Comparison of ENCODE assay signal across 14 mouse cellular contexts in genomic region chr9:107443324-107443723, GRCm38 (mm10). TPM values are rescaled to one million over a fixed set of nuclear protein-coding genes. Genes with fewer than 3 reads are reported as not detected.
DNase-seq lines count a peak whose midpoint lies in the region; ATAC-seq lines count a peak whose summit lies in the region.
"Had no signal": no experiment of that assay in that cellular context is flagged by ENCODE, and none has a peak within 500 bp of the region (broad histone marks: within the 10 kb centered on the region; RNA-seq: fewer than 3 reads in every experiment).

No protein-coding gene starts in this region.

- no peak for DNase-seq in forebrain, embryonic 11.5 days (ENCODE audit: low spot score)
- peak; percentile 54 for DNase-seq in retina, postnatal 1 day
- no peak for DNase-seq in retina, embryonic 14.5 days (ENCODE audit: low spot score)
- DNase-seq in hindbrain, embryonic 14.5 days (ENCODE audit: low spot score): no peak
- no peak for DNase-seq in lung, postnatal 14 days
- no peak for DNase-seq in limb, embryonic 10.5 days (ENCODE audit: low spot score)
- DNase-seq: cerebellum, adult 11 months; gastrocnemius, postnatal 10 days; kidney, adult 8-10 months; liver, embryonic 13.5 days had no signal

- no peak for ATAC-seq in forebrain, embryonic 13.5 days
- no peak for ATAC-seq in forebrain, embryonic 11.5 days (replicated peaks; ENCODE audit: low FRiP score)
- no peak for ATAC-seq in hindbrain, embryonic 14.5 days (ENCODE audit: low FRiP score)
- ATAC-seq in neural tube, embryonic 14.5 days (ENCODE audit: low read depth): no peak
- ATAC-seq: lung, postnatal 0 days had no signal

- peaks cover 25% of the 10 kb centered on the region for H3K27me3 ChIP-seq in forebrain, embryonic 13.5 days
- no peaks in the 10 kb centered on the region for H3K27me3 ChIP-seq in forebrain, embryonic 11.5 days (ENCODE audit: control insufficient read depth, insufficient read depth, low read length)
- H3K27me3 ChIP-seq in hindbrain, embryonic 14.5 days (ENCODE audit: control insufficient read depth, insufficient read depth, low read length): no peaks in the 10 kb centered on the region
- no peaks in the 10 kb centered on the region for H3K27me3 ChIP-seq in neural tube, embryonic 14.5 days (ENCODE audit: control insufficient read depth, insufficient read depth, low read length)
- H3K27me3 ChIP-seq in limb, embryonic 10.5 days (ENCODE audit: low read depth, poor library complexity, severe bottlenecking): peaks cover 14% of the 10 kb centered on the region

- peaks cover 33% of the 10 kb centered on the region for H3K4me1 ChIP-seq in forebrain, embryonic 13.5 days
- H3K4me1 ChIP-seq in forebrain, embryonic 11.5 days (replicated peaks; ENCODE audit: control insufficient read depth, insufficient read depth, low read length): 0 out of 2 replicates have a peak, but pooled peaks cover 14% of the 10 kb centered on the region
- peaks cover 46% of the 10 kb centered on the region for H3K4me1 ChIP-seq in hindbrain, embryonic 14.5 days (replicated peaks; ENCODE audit: control insufficient read depth, insufficient read depth, low read length)
- H3K4me1 ChIP-seq in neural tube, embryonic 14.5 days (ENCODE audit: control insufficient read depth, insufficient read depth, low read length): peaks cover 35% of the 10 kb centered on the region
- H3K4me1 ChIP-seq in limb, embryonic 10.5 days: peaks cover 31% of the 10 kb centered on the region
- H3K4me1 ChIP-seq: embryonic facial prominence, embryonic 13.5 days; liver, embryonic 13.5 days had no signal

- no peak overlapping the region; the same call in 1 of the 2 replicates for H3K27ac ChIP-seq in forebrain, embryonic 13.5 days
- no peak overlapping the region for H3K27ac ChIP-seq in forebrain, embryonic 11.5 days (ENCODE audit: low read depth, low read length)
- H3K27ac ChIP-seq in hindbrain, embryonic 14.5 days: peak overlapping the region; percentile 71
- peak overlapping the region; percentile 72 for H3K27ac ChIP-seq in neural tube, embryonic 14.5 days (ENCODE audit: low read depth, low read length)
- H3K27ac ChIP-seq in limb, embryonic 10.5 days: no peak overlapping the region
- H3K27ac ChIP-seq: embryonic facial prominence, embryonic 13.5 days; liver, embryonic 13.5 days had no signal

- peak overlapping the region; percentile 28; the same call in 1 of the 2 replicates for H3K9ac ChIP-seq in forebrain, embryonic 13.5 days
- H3K9ac ChIP-seq in forebrain, embryonic 11.5 days (ENCODE audit: low read length): no peak overlapping the region
- H3K9ac ChIP-seq in hindbrain, embryonic 14.5 days: no peak overlapping the region
- no peak overlapping the region for H3K9ac ChIP-seq in neural tube, embryonic 14.5 days (replicated peaks; ENCODE audit: low read depth, low read length)
- H3K9ac ChIP-seq: embryonic facial prominence, embryonic 13.5 days; liver, embryonic 13.5 days had no signal

- WGBS in forebrain, embryonic 13.5 days: 60% methylated on average over 12 of the region's 12 CpGs
- 64% methylated on average over 12 of the region's 12 CpGs for WGBS in forebrain, embryonic 11.5 days
- 41% methylated on average over 12 of the region's 12 CpGs for WGBS in hindbrain, embryonic 14.5 days
- WGBS in neural tube, embryonic 14.5 days: 49% methylated on average over 12 of the region's 12 CpGs
- 77% methylated on average over 12 of the region's 12 CpGs for WGBS in limb, embryonic 10.5 days

- H3K4me2 ChIP-seq in forebrain, embryonic 13.5 days: no peak overlapping the region
- H3K4me2 ChIP-seq in forebrain, embryonic 11.5 days (ENCODE audit: low read depth, low read length, severe bottlenecking): no peak overlapping the region
- H3K4me2 ChIP-seq in hindbrain, embryonic 14.5 days (replicated peaks): no peak overlapping the region
- H3K4me2 ChIP-seq in neural tube, embryonic 14.5 days (ENCODE audit: low read depth, low read length): no peak overlapping the region
- H3K4me2 ChIP-seq: embryonic facial prominence, embryonic 13.5 days; liver, embryonic 13.5 days had no signal

- H3K9me3 ChIP-seq in forebrain, embryonic 13.5 days (replicated peaks): no peaks in the 10 kb centered on the region
- no peaks in the 10 kb centered on the region for H3K9me3 ChIP-seq in forebrain, embryonic 11.5 days (ENCODE audit: control insufficient read depth, low read length)
- H3K9me3 ChIP-seq in hindbrain, embryonic 14.5 days (ENCODE audit: control insufficient read depth, low read length): no peaks in the 10 kb centered on the region
- H3K9me3 ChIP-seq in neural tube, embryonic 14.5 days (ENCODE audit: control insufficient read depth, low read length): no peaks in the 10 kb centered on the region
- H3K9me3 ChIP-seq in limb, embryonic 10.5 days (replicated peaks): no peaks in the 10 kb centered on the region
- H3K9me3 ChIP-seq: embryonic facial prominence, embryonic 13.5 days; liver, embryonic 13.5 days had no signal

- no peaks in the 10 kb centered on the region for H3K36me3 ChIP-seq in forebrain, embryonic 13.5 days (ENCODE audit: poor library complexity, severe bottlenecking)
- H3K36me3 ChIP-seq in forebrain, embryonic 11.5 days (ENCODE audit: control insufficient read depth, insufficient read depth, low read length): no peaks in the 10 kb centered on the region
- no peaks in the 10 kb centered on the region for H3K36me3 ChIP-seq in hindbrain, embryonic 14.5 days (replicated peaks; ENCODE audit: control insufficient read depth, insufficient read depth)
- no peaks in the 10 kb centered on the region for H3K36me3 ChIP-seq in neural tube, embryonic 14.5 days (ENCODE audit: control insufficient read depth, insufficient read depth, low read length)
- H3K36me3 ChIP-seq in limb, embryonic 10.5 days: no peaks in the 10 kb centered on the region
- H3K36me3 ChIP-seq: embryonic facial prominence, embryonic 13.5 days; liver, embryonic 13.5 days had no signal

- H3K4me3 ChIP-seq in forebrain, embryonic 13.5 days: no peak overlapping the region
- no peak overlapping the region for H3K4me3 ChIP-seq in forebrain, embryonic 11.5 days (ENCODE audit: low read depth, low read length)
- no peak overlapping the region for H3K4me3 ChIP-seq in hindbrain, embryonic 14.5 days (replicated peaks; ENCODE audit: low read length)
- no peak overlapping the region for H3K4me3 ChIP-seq in neural tube, embryonic 14.5 days (ENCODE audit: low read depth, low read length)
- no peak overlapping the region for H3K4me3 ChIP-seq in limb, embryonic 10.5 days
- H3K4me3 ChIP-seq: embryonic facial prominence, embryonic 13.5 days; liver, embryonic 13.5 days had no signal

RNA-seq across cellular contexts. Expression of gene Cacna2d2, which starts 43.9 kb away (rescaled TPM):
- polyA plus RNA-seq in forebrain, embryonic 13.5 days (2015; fragmentation: Nextera tagmentation; extraction: Ambion mirVana): 3.3 and 4.5 TPM in 2 replicates
- polyA plus RNA-seq in forebrain, embryonic 11.5 days (2014; fragmentation: Nextera tagmentation; extraction: Ambion mirVana): 1.8 and 2.8 TPM in 2 replicates
- 6.8 and 7.7 TPM in 2 replicates for polyA plus RNA-seq in hindbrain, embryonic 14.5 days (2014; fragmentation: Nextera tagmentation; extraction: Ambion mirVana)
- 7.1 and 10.6 TPM in 2 replicates for polyA plus RNA-seq in neural tube, embryonic 14.5 days (2014; fragmentation: Nextera tagmentation; extraction: Ambion mirVana)
- polyA plus RNA-seq in limb, embryonic 10.5 days (2016; fragmentation: Nextera tagmentation; extraction: Ambion mirVana): 0.20 and 0.34 TPM in 2 replicates
- polyA plus RNA-seq: liver, embryonic 13.5 days had no signal

Comparison
In these comparisons a context has a peak if more than half of its experiments do, and no peak if none do; other contexts are left out.
1. H3K27ac ChIP-seq: peak in hindbrain, embryonic 14.5 days (single experiment) and neural tube, embryonic 14.5 days (single experiment); none in forebrain, embryonic 13.5 days (single experiment), forebrain, embryonic 11.5 days (single experiment) and limb, embryonic 10.5 days (single experiment).